Mouse (Mus musculus): ENCODE results near the gene Gpr153. TPM values are rescaled to one million over a fixed set of nuclear protein-coding genes. Genes with fewer than 3 reads are reported as not detected.
A peak's percentile ranks its signal among the peaks of the same experiment; 100 is the strongest.
"Not testable (repeated sequence)": the region's sequence is repeated elsewhere in the genome, so short reads cannot be mapped to it uniquely, and the experiment has no call there.

Gpr153 gene
- 14.0 and 18.2 TPM in 2 replicates for polyA plus RNA-seq (2014; fragmentation: Nextera tagmentation; extraction: Ambion mirVana)

DNA sequence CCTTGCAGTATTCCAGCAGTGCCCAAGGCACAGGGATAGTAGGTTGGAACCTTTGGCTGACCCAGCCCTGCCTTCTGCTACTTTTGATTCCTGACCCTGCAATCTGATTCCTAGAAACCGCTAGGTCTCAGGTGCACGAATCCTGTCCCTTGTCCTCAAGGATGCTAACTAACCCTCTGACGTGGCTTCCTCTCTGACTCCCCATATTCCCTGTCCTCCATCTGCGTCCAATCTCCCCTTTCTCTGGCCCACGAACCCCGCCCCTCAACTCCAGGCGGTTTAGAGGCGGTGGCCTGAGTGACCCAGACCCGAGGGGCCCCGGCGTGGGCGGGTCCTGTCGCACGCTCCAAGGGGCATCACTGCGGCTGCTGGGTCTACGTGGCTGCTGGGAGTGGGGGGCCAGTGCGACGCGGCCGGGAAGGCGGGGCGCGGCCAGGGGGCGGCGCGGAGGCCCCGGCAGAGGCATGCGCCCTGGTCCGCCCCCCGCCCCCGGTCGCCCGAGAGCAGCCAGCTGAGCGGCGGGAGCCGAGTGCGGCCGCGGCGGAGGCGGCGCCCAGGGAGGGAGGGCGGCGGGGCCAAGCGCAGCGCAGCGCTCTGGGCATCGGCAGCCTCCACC, at the start of gene Gpr153:
Gpr153 (plus strand) TSS at position 612 of the 616 bp plus-strand sequence.
- H3K4me2 ChIP-seq (ENCODE audit: low read length), result peak within 1 kb of the TSS; percentile 90
- peaks cover 10% of the 10 kb centered on the region; the same call in 1 of the 2 replicates for H3K36me3 ChIP-seq (ENCODE audit: control insufficient read depth, insufficient read depth, low read length)
- peaks cover 36 to 61% of the 10 kb centered on the region in 2 experiments for H3K4me1 ChIP-seq (ENCODE audit: control insufficient read depth in 2 of 2, insufficient read depth in 2 of 2, low read length in 2 of 2)
- no peaks in the 10 kb centered on the region for H3K9me3 ChIP-seq (ENCODE audit: control insufficient read depth, low read length)
- WGBS, result 1% methylated on average over 37 of the region's 48 CpGs
- no peaks in the 10 kb centered on the region for H3K27me3 ChIP-seq (ENCODE audit: control insufficient read depth, insufficient read depth, low read length)
- peak within 1 kb of the TSS; percentile 50 to 75 for H3K4me3 ChIP-seq (ENCODE audit: control insufficient read depth in 1 of 2, insufficient read depth in 1 of 2, low read depth in 1 of 2, low read length in 2 of 2)
- peak; percentile 65 for ATAC-seq (ENCODE audit: insufficient number of reproducible peaks, insufficient read depth, low FRiP score, low read depth)
- peak within 1 kb of the TSS; percentile 63 to 92 for H3K27ac ChIP-seq (replicated peaks in 1 of 2; ENCODE audit: control insufficient read depth in 1 of 2, insufficient read depth in 1 of 2, low read depth in 2 of 2, low read length in 2 of 2)
- H3K9ac ChIP-seq (ENCODE audit: low read length), result peak within 1 kb of the TSS; percentile 90

DNA sequence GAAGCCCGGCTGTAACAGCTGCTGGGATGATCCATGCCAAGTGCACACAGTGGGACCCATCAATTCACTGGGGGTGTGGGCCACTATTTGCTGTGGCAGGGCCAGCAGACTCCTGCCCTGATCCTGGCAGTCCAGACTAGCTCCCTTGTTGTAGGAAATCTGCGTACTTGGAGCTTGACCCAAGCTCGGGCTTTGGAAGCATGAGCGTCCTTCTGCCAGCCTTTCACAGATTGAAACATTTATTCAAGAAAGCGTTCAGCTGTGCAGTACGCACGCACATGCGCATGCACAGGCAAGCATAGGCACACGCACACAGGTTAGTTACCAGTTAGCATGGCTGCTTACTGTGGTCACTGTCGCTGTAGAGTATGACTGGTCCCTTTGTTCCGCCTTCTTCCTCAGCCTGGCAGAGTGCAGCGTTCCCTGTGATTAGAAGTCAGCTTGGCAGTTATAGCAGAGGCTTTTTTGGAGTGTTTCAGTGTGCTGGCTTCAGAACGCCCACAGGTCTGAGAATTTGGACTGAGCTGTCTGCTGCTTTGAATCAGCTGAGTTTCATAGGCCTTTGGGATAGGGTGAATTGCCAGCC, 47.0 kb upstream of the Gpr153 start:
- Histone ChIP-seq H3K9me3 (ENCODE audit: control insufficient read depth, low read length) (no peaks in the 10 kb centered on the region), H3K27me3 (ENCODE audit: control insufficient read depth, insufficient read depth, low read length) (no peaks in the 10 kb centered on the region), H3K4me1 (ENCODE audit: control insufficient read depth in 2 of 2, insufficient read depth in 2 of 2, low read length in 2 of 2) (peaks cover 4 to 8% of the 10 kb centered on the region in 2 experiments), H3K9ac (ENCODE audit: low read length) (no peak overlapping the region; the same call in 1 of the 2 replicates), H3K4me2 (ENCODE audit: low read length) (no peak overlapping the region), H3K4me3 (ENCODE audit: control insufficient read depth in 1 of 2, insufficient read depth in 1 of 2, low read depth in 1 of 2, low read length in 2 of 2) (no peak overlapping the region), H3K27ac (replicated peaks in 1 of 2; ENCODE audit: control insufficient read depth in 1 of 2, insufficient read depth in 1 of 2, low read depth in 2 of 2, low read length in 2 of 2) (peak overlapping the region; percentile 46 to 69; a peak in 3 of 4 replicates), H3K36me3 (ENCODE audit: control insufficient read depth, insufficient read depth, low read length) (peaks cover 37% of the 10 kb centered on the region)
- WGBS, result 85% methylated on average over 13 of the region's 13 CpGs
- 0 out of 2 replicates have a peak, but pooled peaks have one; percentile 25 for ATAC-seq (ENCODE audit: insufficient number of reproducible peaks, insufficient read depth, low FRiP score, low read depth)

DNA sequence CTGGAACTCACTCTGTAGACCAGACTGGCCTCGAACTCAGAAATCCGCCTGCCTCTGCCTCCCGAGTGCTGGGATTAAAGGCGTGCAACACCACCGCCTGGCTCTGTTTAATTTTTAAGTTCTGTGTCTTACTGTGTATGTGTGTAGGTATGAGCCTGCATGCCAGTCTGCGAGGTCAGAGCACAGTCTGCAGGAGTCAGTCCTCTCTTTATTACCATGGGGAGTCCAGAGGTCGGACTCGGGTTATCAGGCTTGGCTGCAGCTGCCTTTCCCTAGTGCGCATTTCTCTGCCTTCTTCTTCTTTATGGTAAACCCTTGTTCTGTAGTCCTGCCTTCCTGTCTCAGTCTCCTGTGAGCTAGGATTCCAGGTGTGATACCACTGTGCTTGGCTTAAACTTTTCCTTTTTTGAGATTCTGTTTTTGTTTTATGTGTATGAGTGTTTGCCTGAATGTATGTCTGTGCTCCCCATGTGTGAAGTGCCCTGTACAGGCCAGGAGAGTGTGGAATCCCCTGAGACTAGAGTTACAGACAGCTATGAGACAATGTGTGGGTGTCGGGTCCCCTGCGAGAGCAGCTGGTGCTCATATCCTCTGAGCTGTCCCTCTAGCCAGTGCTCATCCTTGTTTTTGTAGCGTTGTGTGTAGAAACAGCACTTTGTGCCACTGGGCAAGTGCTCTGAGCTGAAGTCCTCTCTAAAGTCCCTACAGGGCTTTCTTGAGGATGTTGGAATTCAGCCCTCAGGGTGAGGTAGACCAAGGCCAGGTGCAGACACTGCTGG, 46.1 kb upstream of the Gpr153 start:
- Histone ChIP-seq H3K9ac (ENCODE audit: low read length) (no peak overlapping the region), H3K36me3 (ENCODE audit: control insufficient read depth, insufficient read depth, low read length) (peaks cover 39% of the 10 kb centered on the region), H3K4me1 (ENCODE audit: control insufficient read depth in 2 of 2, insufficient read depth in 2 of 2, low read length in 2 of 2) (peaks cover 0 to 4% of the 10 kb centered on the region in 2 experiments; a peak in 1 of 4 replicates), H3K4me2 (ENCODE audit: low read length) (no peak overlapping the region), H3K27ac (replicated peaks in 1 of 2; ENCODE audit: control insufficient read depth in 1 of 2, insufficient read depth in 1 of 2, low read depth in 2 of 2, low read length in 2 of 2) (peak overlapping the region; percentile 27 to 69; a peak in 2 of 4 replicates), H3K27me3 (ENCODE audit: control insufficient read depth, insufficient read depth, low read length) (no peaks in the 10 kb centered on the region), H3K4me3 (ENCODE audit: control insufficient read depth in 1 of 2, insufficient read depth in 1 of 2, low read depth in 1 of 2, low read length in 2 of 2) (no peak overlapping the region), H3K9me3 (ENCODE audit: control insufficient read depth, low read length) (no peaks in the 10 kb centered on the region)
- no peak for ATAC-seq (ENCODE audit: insufficient number of reproducible peaks, insufficient read depth, low FRiP score, low read depth)
- WGBS, result 82% methylated on average over 12 of the region's 12 CpGs

GRCm38 (mm10) chr4:152230331-152230730, 43.7 kb upstream of the Gpr153 start:
- H3K9me3 ChIP-seq (ENCODE audit: control insufficient read depth, low read length); H3K27ac ChIP-seq (replicated peaks in 1 of 2; ENCODE audit: control insufficient read depth in 1 of 2, insufficient read depth in 1 of 2, low read depth in 2 of 2, low read length in 2 of 2); H3K4me3 ChIP-seq (ENCODE audit: control insufficient read depth in 1 of 2, insufficient read depth in 1 of 2, low read depth in 1 of 2, low read length in 2 of 2); ATAC-seq (ENCODE audit: insufficient number of reproducible peaks, insufficient read depth, low FRiP score, low read depth); H3K9ac ChIP-seq (ENCODE audit: low read length); H3K4me2 ChIP-seq (ENCODE audit: low read length); H3K4me1 ChIP-seq (ENCODE audit: control insufficient read depth in 2 of 2, insufficient read depth in 2 of 2, low read length in 2 of 2); H3K27me3 ChIP-seq (ENCODE audit: control insufficient read depth, insufficient read depth, low read length): not testable (repeated sequence)
- 38% methylated on average over 4 of the region's 4 CpGs for WGBS
- H3K36me3 ChIP-seq (ENCODE audit: control insufficient read depth, insufficient read depth, low read length), result peaks cover 40% of the 10 kb centered on the region

GRCm38 (mm10) chr4:152231326-152231725, 42.7 kb upstream of the Gpr153 start:
- no peaks in the 10 kb centered on the region for H3K9me3 ChIP-seq (ENCODE audit: control insufficient read depth, low read length)
- WGBS, result 81% methylated on average over 7 of the region's 7 CpGs
- no peak overlapping the region for H3K4me2 ChIP-seq (ENCODE audit: low read length)
- no peaks in the 10 kb centered on the region for H3K27me3 ChIP-seq (ENCODE audit: control insufficient read depth, insufficient read depth, low read length)
- no peak overlapping the region for H3K4me3 ChIP-seq (ENCODE audit: control insufficient read depth in 1 of 2, insufficient read depth in 1 of 2, low read depth in 1 of 2, low read length in 2 of 2)
- peaks cover 49% of the 10 kb centered on the region for H3K36me3 ChIP-seq (ENCODE audit: control insufficient read depth, insufficient read depth, low read length)
- ATAC-seq (ENCODE audit: insufficient number of reproducible peaks, insufficient read depth, low FRiP score, low read depth), result no peak
- H3K9ac ChIP-seq (ENCODE audit: low read length), result no peak overlapping the region
- peaks cover 0 to 4% of the 10 kb centered on the region in 2 experiments; a peak in 1 of 4 replicates for H3K4me1 ChIP-seq (ENCODE audit: control insufficient read depth in 2 of 2, insufficient read depth in 2 of 2, low read length in 2 of 2)
- no peak overlapping the region for H3K27ac ChIP-seq (replicated peaks in 1 of 2; ENCODE audit: control insufficient read depth in 1 of 2, insufficient read depth in 1 of 2, low read depth in 2 of 2, low read length in 2 of 2)

DNA sequence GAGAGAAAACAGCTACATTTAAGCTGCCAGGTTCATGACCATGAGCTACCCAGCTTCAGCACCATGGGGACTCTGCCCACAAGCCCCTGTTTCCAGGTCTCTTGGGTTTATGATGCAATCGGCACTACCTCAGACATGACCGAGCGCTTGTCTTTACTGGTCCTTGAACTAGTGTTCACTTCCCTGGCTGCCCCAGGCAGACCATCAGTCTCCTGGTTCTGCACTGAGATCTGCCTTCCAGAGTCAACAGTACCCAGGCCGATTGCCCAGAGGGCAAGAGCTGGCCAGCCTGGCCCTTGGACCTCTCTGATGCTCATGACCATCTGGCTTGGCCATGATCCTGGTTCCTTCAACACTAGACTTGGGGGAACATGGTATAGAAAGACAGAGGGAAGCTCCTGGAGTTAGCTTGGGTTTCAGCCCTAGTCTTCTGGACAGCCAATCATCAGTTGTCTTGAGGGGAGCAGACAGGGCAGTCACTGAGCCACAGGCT, 41.6 kb upstream of the Gpr153 start:
- no peaks in the 10 kb centered on the region for H3K9me3 ChIP-seq (ENCODE audit: control insufficient read depth, low read length)
- H3K4me2 ChIP-seq (ENCODE audit: low read length), result no peak overlapping the region
- ATAC-seq (ENCODE audit: insufficient number of reproducible peaks, insufficient read depth, low FRiP score, low read depth), result no peak
- peaks cover 0 to 4% of the 10 kb centered on the region in 2 experiments; a peak in 1 of 4 replicates for H3K4me1 ChIP-seq (ENCODE audit: control insufficient read depth in 2 of 2, insufficient read depth in 2 of 2, low read length in 2 of 2)
- H3K4me3 ChIP-seq (ENCODE audit: control insufficient read depth in 1 of 2, insufficient read depth in 1 of 2, low read depth in 1 of 2, low read length in 2 of 2), result no peak overlapping the region
- no peak overlapping the region for H3K27ac ChIP-seq (replicated peaks in 1 of 2; ENCODE audit: control insufficient read depth in 1 of 2, insufficient read depth in 1 of 2, low read depth in 2 of 2, low read length in 2 of 2)
- H3K9ac ChIP-seq (ENCODE audit: low read length), result no peak overlapping the region
- no peaks in the 10 kb centered on the region for H3K27me3 ChIP-seq (ENCODE audit: control insufficient read depth, insufficient read depth, low read length)
- H3K36me3 ChIP-seq (ENCODE audit: control insufficient read depth, insufficient read depth, low read length), result peaks cover 61% of the 10 kb centered on the region
- 93% methylated on average over 4 of the region's 4 CpGs for WGBS

- Histone ChIP-seq H3K9me3 (ENCODE audit: control insufficient read depth, low read length) (no peaks in the 10 kb centered on the region), H3K4me3 (ENCODE audit: control insufficient read depth in 1 of 2, insufficient read depth in 1 of 2, low read depth in 1 of 2, low read length in 2 of 2) (no peak overlapping the region), H3K4me1 (ENCODE audit: control insufficient read depth in 2 of 2, insufficient read depth in 2 of 2, low read length in 2 of 2) (peaks cover 30 to 40% of the 10 kb centered on the region in 2 experiments), H3K9ac (ENCODE audit: low read length) (no peak overlapping the region), H3K27me3 (ENCODE audit: control insufficient read depth, insufficient read depth, low read length) (no peaks in the 10 kb centered on the region), H3K4me2 (ENCODE audit: low read length) (no peak overlapping the region), H3K36me3 (ENCODE audit: control insufficient read depth, insufficient read depth, low read length) (peaks cover 54% of the 10 kb centered on the region), H3K27ac (replicated peaks in 1 of 2; ENCODE audit: control insufficient read depth in 1 of 2, insufficient read depth in 1 of 2, low read depth in 2 of 2, low read length in 2 of 2) (no peak overlapping the region)
- ATAC-seq (ENCODE audit: insufficient number of reproducible peaks, insufficient read depth, low FRiP score, low read depth), result no peak
- WGBS, result 30% methylated on average over 4 of the region's 4 CpGs
These were observed 34.1 kb upstream of the Gpr153 start for GRCm38 (mm10) chr4:152239974-152240373.

All from heart, embryonic 14.5 days (tissue).